Mouse (Mus musculus): ENCODE results near the gene Mansc4. TPM values are rescaled to one million over a fixed set of nuclear protein-coding genes. Genes with fewer than 3 reads are reported as not detected.

The Mansc4 gene
- polyA plus RNA-seq, 1 experiment = 0.13 TPM

DNA sequence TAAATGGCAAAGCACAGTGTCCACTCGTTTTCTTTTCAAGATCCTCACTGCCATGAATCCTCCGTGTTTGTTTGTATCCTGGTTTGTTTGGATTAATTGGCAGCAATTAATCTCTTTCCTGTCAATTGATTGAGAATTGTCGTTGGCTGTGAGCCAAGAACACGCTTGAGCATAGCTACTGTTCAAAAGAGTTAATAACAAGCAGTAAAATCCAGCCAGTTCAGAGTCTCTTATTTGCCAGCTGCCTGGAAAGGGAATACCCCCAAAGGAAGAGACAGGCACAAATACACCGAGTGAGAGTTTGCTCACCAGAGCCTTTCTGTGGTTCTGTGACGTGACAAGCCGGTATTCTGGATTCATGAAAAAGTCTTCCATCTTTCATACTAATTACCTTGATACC is 24.8 kb downstream of the Mansc4 start:
- Histone ChIP-seq H3K27me3 (ENCODE audit: control insufficient read depth, insufficient read depth, insufficient read length) (no peaks in the 10 kb centered on the region), H3ac (ENCODE audit: control insufficient read depth, insufficient read length, low read depth) (no peak overlapping the region), H3K4me3 (ENCODE audit: insufficient read depth, poor library complexity, severe bottlenecking) (no peak overlapping the region), H3K79me3 (ENCODE audit: low read depth) (no peaks in the 10 kb centered on the region), H3K36me3 (ENCODE audit: control insufficient read depth, insufficient read depth) (peaks cover 51% of the 10 kb centered on the region), H3K79me2 (ENCODE audit: control insufficient read depth, insufficient read depth) (no peaks in the 10 kb centered on the region)
- TF ChIP-seq CEBPB (IDR thresholded peaks at IDR 0.05; ENCODE audit: low read depth) (no peak), MYOG (IDR thresholded peaks at IDR 0.05; ENCODE audit: control insufficient read depth, extremely low read depth, insufficient read length) (no peak), MYOD1 (IDR thresholded peaks at IDR 0.05; ENCODE audit: control insufficient read depth, insufficient read length, low read depth) (no peak), CTCF (IDR thresholded peaks at IDR 0.05; ENCODE audit: control insufficient read depth, insufficient read depth, insufficient read length) (no peak), FOSL1 (IDR thresholded peaks at IDR 0.05; ENCODE audit: insufficient read depth, low read length, poor library complexity, severe bottlenecking) (no peak), USF1 (IDR thresholded peaks at IDR 0.05; ENCODE audit: low read depth) (no peak), MAX (IDR thresholded peaks at IDR 0.05) (no peak)

DNA sequence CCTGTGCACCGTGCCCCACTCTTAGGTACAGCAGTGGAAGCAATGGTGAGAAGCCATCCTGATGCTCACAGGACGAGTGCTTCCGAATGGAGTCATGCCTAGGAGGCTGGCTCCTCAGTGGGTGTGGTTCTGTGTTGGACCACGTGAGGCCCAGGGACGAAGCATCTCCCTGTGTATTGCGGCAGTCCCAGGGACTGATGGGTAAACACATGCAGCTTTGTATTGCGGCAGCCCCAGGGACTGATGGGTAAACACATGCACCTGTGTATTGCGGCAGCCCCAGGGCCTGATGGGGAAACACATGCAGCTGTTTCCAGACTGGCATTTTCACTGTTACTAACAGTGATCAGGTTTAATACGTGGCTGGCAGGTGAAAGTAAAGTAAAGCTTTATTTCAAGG is 25.2 kb downstream of the Mansc4 start:
- Histone ChIP-seq H3K79me2 (ENCODE audit: control insufficient read depth, insufficient read depth) (no peaks in the 10 kb centered on the region), H3K79me3 (ENCODE audit: low read depth) (no peaks in the 10 kb centered on the region), H3ac (ENCODE audit: control insufficient read depth, insufficient read length, low read depth) (no peak overlapping the region), H3K36me3 (ENCODE audit: control insufficient read depth, insufficient read depth) (peaks cover 48% of the 10 kb centered on the region), H3K27me3 (ENCODE audit: control insufficient read depth, insufficient read depth, insufficient read length) (no peaks in the 10 kb centered on the region), H3K4me3 (ENCODE audit: insufficient read depth, poor library complexity, severe bottlenecking) (no peak overlapping the region)
- no peak for TF ChIP-seq CTCF (IDR thresholded peaks at IDR 0.05; ENCODE audit: control insufficient read depth, insufficient read depth, insufficient read length)
- TF ChIP-seq MAX (IDR thresholded peaks at IDR 0.05) = no peak
- no peak for TF ChIP-seq FOSL1 (IDR thresholded peaks at IDR 0.05; ENCODE audit: insufficient read depth, low read length, poor library complexity, severe bottlenecking)
- no peak for TF ChIP-seq CEBPB (IDR thresholded peaks at IDR 0.05; ENCODE audit: low read depth)
- TF ChIP-seq USF1 (IDR thresholded peaks at IDR 0.05; ENCODE audit: low read depth) = no peak
- no peak for TF ChIP-seq MYOG (IDR thresholded peaks at IDR 0.05; ENCODE audit: control insufficient read depth, extremely low read depth, insufficient read length)
- TF ChIP-seq MYOD1 (IDR thresholded peaks at IDR 0.05; ENCODE audit: control insufficient read depth, insufficient read length, low read depth) = no peak

DNA sequence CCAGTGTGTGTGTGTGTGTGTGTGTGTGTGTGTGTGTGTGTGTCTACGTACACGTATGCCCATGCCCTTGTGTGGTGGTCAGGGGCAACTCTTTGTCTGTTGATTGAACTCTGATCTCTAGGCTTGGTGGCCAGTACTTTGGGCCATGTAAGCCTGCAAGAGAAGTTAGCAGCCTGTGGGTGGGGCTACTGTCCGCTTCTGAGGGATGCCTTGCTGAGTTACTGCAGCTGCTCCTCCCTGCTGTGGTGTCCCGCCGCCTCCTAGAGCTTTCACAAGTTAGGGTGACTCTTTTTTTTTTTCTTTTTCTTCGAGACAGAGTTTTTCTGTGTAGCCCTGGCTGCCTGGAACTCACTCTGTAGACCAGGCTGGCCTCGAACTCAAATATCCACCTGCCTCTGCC is 27.5 kb downstream of the Mansc4 start:
- TF ChIP-seq MAX (IDR thresholded peaks at IDR 0.05) (no peak), MYOG (IDR thresholded peaks at IDR 0.05; ENCODE audit: control insufficient read depth, extremely low read depth, insufficient read length) (no peak), CTCF (IDR thresholded peaks at IDR 0.05; ENCODE audit: control insufficient read depth, insufficient read depth, insufficient read length) (no peak), FOSL1 (IDR thresholded peaks at IDR 0.05; ENCODE audit: insufficient read depth, low read length, poor library complexity, severe bottlenecking) (no peak), MYOD1 (IDR thresholded peaks at IDR 0.05; ENCODE audit: control insufficient read depth, insufficient read length, low read depth) (no peak), CEBPB (IDR thresholded peaks at IDR 0.05; ENCODE audit: low read depth) (no peak), USF1 (IDR thresholded peaks at IDR 0.05; ENCODE audit: low read depth) (no peak)
- Histone ChIP-seq H3ac (ENCODE audit: control insufficient read depth, insufficient read length, low read depth) (no peak overlapping the region), H3K79me3 (ENCODE audit: low read depth) (no peaks in the 10 kb centered on the region), H3K79me2 (ENCODE audit: control insufficient read depth, insufficient read depth) (no peaks in the 10 kb centered on the region), H3K27me3 (ENCODE audit: control insufficient read depth, insufficient read depth, insufficient read length) (no peaks in the 10 kb centered on the region), H3K36me3 (ENCODE audit: control insufficient read depth, insufficient read depth) (peaks cover 41% of the 10 kb centered on the region), H3K4me3 (ENCODE audit: insufficient read depth, poor library complexity, severe bottlenecking) (no peak overlapping the region)

DNA sequence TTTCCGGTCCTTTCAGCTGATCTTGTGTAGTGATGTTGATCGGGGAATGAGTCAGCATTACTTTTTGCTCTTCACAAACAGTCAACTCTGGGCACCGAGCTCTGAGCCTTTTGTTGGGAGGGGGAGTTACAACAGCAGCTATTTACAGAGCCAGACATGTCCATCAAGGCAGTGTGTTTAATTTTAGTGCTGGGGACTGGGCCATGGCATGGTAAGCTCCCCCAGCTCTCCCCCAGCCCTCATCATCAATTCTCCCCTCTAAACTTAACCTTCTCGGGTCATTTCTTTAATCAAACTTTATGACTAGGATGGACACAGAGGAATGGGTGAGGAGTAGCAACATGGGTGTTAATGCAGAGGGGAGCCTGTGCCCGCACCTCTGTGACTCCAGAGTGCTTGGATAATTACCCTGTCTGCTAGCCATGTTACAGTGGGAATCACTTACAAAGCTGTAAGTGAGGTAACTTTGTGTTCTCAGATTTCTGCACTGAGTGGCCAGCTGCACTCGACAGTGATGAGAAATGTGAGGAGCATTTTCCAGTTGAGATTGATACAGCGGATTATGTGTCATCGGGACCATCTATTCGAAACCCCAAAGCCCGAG is 31.4 kb downstream of the Mansc4 start:
- no peak for TF ChIP-seq MAX (IDR thresholded peaks at IDR 0.05)
- no peak for TF ChIP-seq CEBPB (IDR thresholded peaks at IDR 0.05; ENCODE audit: low read depth)
- no peak for TF ChIP-seq USF1 (IDR thresholded peaks at IDR 0.05; ENCODE audit: low read depth)
- TF ChIP-seq MYOD1 (IDR thresholded peaks at IDR 0.05; ENCODE audit: control insufficient read depth, insufficient read length, low read depth) = no peak
- no peak for TF ChIP-seq CTCF (IDR thresholded peaks at IDR 0.05; ENCODE audit: control insufficient read depth, insufficient read depth, insufficient read length)
- no peak for TF ChIP-seq MYOG (IDR thresholded peaks at IDR 0.05; ENCODE audit: control insufficient read depth, extremely low read depth, insufficient read length)
- TF ChIP-seq FOSL1 (IDR thresholded peaks at IDR 0.05; ENCODE audit: insufficient read depth, low read length, poor library complexity, severe bottlenecking) = no peak
- Histone ChIP-seq H3ac (ENCODE audit: control insufficient read depth, insufficient read length, low read depth) (no peak overlapping the region), H3K36me3 (ENCODE audit: control insufficient read depth, insufficient read depth) (peaks cover 47% of the 10 kb centered on the region), H3K4me3 (ENCODE audit: insufficient read depth, poor library complexity, severe bottlenecking) (no peak overlapping the region), H3K79me2 (ENCODE audit: control insufficient read depth, insufficient read depth) (no peaks in the 10 kb centered on the region), H3K79me3 (ENCODE audit: low read depth) (no peaks in the 10 kb centered on the region), H3K27me3 (ENCODE audit: control insufficient read depth, insufficient read depth, insufficient read length) (no peaks in the 10 kb centered on the region)

DNA sequence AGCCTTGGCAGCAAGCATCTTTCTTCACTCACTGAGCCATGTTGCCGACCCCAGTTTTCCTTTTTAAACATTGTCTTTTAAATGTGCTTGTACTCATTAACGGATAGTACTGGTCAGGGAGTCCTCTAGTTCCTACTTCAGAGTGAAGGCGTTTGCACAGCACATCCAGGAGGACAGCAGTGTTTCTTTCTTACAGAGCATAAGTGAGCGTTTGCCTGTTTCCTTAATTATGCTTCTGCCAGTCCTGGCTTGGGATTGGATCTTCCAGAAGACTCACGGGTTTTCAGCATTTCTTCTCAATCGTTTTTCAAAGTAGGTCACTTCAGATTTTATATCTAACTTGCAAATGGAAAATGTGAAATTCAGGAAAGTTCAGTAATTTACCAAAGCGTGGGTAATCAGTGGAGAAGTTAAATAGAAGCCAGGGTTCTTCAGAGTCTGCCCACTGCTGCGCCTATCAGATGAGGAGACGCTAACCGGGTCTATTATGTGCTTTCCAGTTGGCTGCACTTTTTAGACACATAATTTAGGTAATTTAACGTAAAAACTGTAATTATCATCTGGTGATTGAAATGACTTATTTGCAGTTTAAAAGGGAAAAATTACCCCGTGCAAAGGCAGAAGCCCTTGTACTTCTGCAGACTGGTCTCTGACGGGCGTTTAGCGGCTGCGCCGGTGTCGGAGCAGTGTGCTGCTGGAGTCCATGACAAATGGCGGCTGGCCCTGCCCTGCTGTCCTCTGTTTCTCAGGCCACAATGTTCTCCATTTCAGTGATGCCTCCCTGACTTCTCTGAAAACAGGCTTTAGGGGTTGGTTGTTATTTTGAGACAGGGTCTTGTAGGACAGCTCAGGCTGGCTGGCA is 32.8 kb downstream of the Mansc4 start:
- no peak overlapping the region for H3ac ChIP-seq (ENCODE audit: control insufficient read depth, insufficient read length, low read depth)
- TF ChIP-seq MAX (IDR thresholded peaks at IDR 0.05) (no peak), FOSL1 (IDR thresholded peaks at IDR 0.05; ENCODE audit: insufficient read depth, low read length, poor library complexity, severe bottlenecking) (no peak)
- peaks cover 59% of the 10 kb centered on the region for H3K36me3 ChIP-seq (ENCODE audit: control insufficient read depth, insufficient read depth)
- H3K79me2 ChIP-seq (ENCODE audit: control insufficient read depth, insufficient read depth) = no peaks in the 10 kb centered on the region
- H3K79me3 ChIP-seq (ENCODE audit: low read depth) = no peaks in the 10 kb centered on the region
- no peak overlapping the region for H3K4me3 ChIP-seq (ENCODE audit: insufficient read depth, poor library complexity, severe bottlenecking)
- no peaks in the 10 kb centered on the region for H3K27me3 ChIP-seq (ENCODE audit: control insufficient read depth, insufficient read depth, insufficient read length)

Measured in C2C12 (cell line).